Mouse (Mus musculus): Measurements from ENCODE around the gene N4bp2l2.

N4bp2l2 gene

DNA sequence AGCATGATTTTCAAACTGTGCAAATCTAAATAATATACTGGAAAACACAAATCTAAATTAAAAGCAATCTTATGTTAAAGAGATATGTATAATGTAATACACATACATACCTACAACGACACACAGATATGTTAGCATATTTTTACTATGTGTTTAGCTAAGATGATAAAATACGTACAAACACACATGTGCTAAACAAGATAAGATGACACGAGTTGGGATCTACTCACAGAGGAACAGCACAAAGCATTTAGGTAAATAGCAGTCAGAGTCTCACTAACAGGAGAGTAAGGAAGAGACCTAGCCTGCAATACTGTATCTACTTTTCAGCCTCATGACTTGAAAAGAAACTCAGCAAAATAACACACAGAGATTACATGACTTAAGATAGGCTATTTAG is 24.5 kb downstream of the N4bp2l2 start:
- DNase-seq = no peak

DNA sequence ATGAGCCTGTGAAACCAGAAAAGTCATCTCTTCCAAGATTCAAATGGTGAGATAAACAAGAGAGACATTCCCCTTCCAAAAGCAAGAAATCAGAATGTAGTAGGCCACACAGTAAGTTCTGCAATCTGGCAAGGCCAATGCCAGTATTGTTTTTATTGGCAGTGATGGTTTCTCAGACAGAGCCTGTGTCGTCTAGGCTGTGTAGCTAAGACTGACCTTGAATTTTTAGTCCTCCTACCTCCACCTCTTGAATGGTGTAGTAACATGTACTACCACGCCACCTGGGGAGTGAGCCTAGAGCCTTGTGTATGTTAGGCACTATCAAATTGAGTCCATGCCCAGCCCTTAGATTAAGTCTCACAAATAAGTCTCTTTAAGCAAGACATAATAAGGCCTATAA is 36.3 kb downstream of the N4bp2l2 start:
- DNase-seq = no peak

GRCm38 (mm10) chr5:150629272-150629671 is 36.7 kb downstream of the N4bp2l2 start:
- DNase-seq = no peak

- DNase-seq = no peak
Observed at GRCm38 (mm10) chr5:150625528-150625927, 40.5 kb downstream of the N4bp2l2 start.

GRCm38 (mm10) chr5:150622792-150623191 is 43.2 kb downstream of the N4bp2l2 start:
- DNase-seq = no peak

DNA sequence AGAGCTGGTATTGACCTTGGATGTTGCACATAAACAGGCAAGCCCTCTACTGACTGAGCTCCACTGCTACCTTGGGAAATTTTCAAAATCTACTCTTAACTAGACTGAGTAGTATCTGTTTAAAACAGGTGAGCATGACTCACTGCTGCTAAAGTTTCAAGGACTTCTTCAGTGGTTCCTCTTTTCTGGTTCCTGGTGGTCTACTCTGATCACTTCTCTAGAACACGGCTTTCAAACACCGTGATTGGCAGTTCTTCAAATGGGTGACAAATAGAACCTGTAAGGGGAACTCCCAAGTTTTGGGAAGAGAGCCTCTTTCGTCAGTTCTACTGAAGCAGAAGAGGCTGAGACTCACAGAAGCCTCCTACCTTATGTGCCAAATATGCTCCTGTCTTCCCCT is 44.4 kb downstream of the N4bp2l2 start:
- DNase-seq = no peak

DNA sequence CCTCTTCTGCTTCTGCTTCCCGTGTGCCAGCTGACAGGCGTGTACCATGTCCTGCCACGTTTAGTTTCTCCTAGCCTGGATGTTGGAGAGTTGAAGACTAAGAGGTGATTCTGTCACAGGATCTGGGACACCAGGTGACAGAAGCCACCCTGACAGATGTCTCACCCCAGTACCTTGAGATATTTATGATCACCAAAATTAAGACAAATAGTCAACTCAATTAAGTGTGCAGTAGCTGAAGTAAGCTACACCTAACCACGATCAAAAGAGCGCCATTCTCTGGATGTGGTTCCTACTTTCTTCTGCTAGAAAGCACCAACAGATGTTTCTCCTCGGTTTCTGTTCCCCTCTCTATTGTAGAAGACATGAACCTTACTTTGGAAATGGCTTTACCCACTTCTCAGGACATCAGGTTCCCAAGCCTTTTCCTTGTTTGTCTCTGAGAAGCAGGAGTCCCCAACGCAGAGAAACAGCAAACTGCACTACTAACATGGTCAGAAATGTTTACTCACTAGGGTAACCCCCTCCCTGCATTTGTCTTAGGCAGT is 45.3 kb downstream of the N4bp2l2 start:
- no peak for DNase-seq

- DNase-seq = no peak
Observed at GRCm38 (mm10) chr5:150618599-150619355, 47.2 kb downstream of the N4bp2l2 start.

DNA sequence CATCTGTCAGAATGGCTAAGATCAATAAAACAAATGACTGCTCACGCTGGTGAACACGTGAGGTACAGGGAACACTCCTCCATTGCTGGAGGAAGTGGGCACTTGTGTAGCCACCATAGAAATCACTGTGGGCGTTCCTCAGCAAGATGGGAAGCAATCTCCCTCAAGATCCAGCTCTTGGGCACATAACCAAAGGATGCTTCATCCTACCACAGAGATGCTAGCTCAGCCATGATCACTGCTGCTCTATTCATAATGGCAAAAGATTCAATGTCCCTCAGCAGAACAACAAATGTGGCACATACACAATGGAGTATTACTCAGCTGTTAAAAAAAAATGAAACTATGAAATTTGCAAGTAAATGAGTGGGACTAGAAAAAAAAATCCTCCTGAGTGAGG is 49.3 kb downstream of the N4bp2l2 start:
- DNase-seq = no peak

- DNase-seq = no peak
Observed at GRCm38 (mm10) chr5:150616216-150616615, 49.8 kb downstream of the N4bp2l2 start.

GRCm38 (mm10) chr5:150614054-150614453 is 51.9 kb downstream of the N4bp2l2 start:
- DNase-seq = no peak

- DNase-seq = no peak
Observed at GRCm38 (mm10) chr5:150611697-150612096, 54.3 kb downstream of the N4bp2l2 start.

- DNase-seq = no peak
Observed at GRCm38 (mm10) chr5:150611136-150611535, 54.8 kb downstream of the N4bp2l2 start.

DNA sequence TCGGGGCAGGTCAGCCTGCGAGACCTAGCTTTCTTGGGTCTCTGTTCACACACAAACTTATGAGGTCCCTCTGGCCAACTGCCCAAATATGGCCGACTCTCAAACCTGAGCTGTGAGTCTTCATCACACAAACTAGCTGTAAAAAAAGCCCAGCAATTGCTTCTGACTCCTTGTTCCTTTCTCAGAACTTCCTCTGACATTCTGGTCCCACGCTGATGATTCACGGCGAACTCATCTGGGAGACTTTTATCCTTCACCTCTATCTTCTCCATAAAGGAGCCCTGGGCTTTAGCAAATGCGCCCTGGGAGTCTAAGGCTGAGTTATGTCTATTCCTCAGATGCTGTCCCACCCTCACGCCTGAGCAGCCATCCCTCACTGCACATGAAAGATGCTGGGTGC is 58.4 kb downstream of the N4bp2l2 start:
- no peak for DNase-seq

DNA sequence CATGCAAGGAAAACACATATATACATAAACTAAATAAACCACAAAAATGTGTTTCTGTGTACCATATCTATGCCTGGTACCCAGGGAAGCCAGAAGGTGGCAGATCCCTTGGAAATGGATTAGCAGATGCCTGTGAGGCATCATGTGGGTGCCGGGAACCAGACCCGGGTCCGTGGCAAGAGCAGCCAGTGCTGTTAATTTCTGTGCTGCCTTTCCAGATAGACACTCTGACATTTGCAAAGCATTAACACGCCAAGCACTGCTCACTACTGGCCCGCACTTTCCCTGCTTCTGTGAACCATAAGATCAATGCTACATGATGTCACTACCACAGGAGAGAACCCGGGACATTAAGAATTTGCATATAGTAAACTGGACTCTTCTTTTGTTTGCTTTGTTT is 59.9 kb downstream of the N4bp2l2 start:
- DNase-seq = no peak

DNA sequence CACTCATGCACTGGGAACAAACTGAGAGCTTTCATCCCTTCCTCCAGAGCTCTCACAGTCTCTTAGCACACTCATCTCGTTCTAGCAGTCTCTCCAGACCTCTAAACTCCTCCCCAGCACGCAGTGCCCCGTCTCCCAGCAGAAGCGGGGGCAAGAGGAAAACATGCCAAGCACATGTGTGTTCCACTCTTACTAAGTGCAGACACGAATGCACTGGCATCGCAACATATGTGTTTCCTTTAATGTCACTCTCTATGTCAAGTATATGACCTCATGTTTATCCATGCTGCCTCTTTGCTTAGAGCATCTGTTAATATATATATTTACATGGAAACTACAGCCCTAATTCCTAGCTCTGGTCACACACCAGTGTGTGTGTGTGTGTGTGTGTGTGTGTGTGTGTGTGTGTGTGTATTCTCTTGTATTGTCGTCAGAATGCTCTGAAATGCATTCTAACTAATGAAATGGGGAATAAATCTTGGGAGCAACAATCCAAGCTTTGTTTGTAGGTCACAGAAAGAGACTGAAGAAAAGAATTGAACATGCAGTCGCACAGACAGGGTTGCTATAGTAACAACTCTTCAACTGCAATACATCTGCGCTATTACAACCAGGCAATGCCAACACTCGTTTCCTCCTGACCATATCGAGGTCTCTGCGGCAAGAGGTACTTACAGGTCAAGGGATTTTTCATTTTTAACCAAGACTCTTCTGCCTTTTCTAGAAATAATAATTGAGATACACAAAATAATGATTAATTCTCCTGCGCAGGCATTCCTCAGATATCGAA is 64.3 kb downstream of the N4bp2l2 start:
- DNase-seq = no peak

GRCm38 (mm10) chr5:150600554-150601440 is 65.2 kb downstream of the N4bp2l2 start:
- no peak for DNase-seq

DNA sequence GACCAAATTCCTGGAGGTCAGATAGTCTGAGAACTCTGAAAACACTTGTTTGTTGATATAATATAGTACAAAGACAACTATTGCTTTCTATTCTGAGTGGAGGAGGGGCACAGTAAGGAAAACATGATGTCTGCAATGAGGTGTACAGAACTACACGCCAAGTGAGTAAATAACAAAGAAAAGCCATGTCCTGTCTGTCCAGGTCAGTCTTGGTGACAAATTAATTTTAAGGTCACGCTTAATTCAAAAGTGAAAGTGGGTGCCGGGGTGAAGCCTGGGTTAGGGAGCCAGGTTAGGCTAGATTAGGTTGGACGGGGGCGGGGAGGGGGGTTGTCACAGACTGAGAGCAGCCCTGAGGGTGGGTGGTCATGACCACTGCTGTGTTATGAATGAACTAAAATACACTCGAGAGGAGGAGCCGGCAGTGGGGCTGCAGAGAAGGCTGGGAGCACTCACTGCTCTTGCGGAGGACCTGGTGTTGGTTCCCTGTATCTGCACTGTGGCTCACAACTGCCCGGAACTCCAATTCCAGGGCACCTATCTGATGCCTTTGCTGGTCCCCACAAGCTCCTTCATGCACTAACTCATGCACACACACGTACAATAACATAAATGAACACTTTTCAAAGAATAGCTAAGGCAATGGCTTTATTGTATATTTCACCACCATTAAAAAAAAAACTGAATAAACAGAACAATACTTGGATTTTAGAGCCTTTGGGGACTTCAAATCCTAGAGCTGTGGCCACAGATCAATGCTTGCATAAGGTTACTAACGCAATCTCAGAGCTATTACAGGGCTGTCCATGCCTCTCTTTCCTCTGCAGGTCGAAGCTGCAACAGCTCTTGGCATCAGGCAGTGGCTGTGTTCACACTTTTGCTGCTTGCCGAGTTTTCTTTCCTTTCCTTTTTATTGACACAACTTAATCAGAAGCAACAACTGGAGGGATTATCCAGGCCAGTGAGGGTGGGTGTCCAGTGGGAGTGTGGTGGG is 66.4 kb downstream of the N4bp2l2 start:
- no peak for DNase-seq

DNA sequence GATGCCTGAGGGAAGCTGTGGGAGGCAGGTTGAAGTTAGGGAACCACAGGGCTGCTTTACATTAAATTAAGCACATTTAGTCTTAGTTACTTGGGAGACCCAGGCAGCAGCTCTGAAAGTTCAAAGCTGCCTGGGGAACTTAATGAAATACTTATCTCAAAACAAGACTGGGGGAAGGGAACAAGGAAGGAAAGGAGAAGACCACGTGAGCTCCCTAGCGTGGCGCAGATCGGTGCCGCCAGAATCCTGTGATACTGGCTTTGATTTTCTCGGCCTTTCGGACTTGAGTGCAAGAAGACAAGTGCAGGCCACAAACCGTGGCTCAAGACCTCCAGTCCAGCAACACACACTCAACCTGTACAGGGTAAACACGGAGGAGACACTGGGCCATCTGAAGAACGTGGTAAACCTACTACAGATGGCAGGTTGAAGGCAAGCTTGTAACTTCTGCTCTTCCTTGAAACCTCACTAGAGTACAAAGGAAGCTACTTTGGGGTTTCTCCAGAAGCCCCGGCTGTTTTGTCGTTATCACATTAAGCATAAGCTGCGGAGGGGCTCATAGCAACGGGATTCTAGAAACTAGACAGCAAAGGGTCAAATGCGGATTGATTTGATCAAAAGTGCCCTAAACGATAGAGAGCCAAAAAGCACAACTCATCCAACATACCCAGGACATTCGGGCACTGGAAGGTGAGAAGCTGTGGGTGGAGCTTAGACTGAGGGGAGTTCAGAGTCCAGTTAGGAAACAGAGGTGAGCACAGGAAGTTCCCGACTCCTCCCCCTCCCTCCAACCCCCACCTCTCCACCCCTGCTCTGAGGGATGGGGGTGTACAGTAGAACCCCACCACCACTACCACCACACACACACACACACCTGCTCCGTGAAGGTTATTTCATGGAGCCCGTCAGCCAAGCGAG is 67.5 kb downstream of the N4bp2l2 start:
- DNase-seq = no peak

DNA sequence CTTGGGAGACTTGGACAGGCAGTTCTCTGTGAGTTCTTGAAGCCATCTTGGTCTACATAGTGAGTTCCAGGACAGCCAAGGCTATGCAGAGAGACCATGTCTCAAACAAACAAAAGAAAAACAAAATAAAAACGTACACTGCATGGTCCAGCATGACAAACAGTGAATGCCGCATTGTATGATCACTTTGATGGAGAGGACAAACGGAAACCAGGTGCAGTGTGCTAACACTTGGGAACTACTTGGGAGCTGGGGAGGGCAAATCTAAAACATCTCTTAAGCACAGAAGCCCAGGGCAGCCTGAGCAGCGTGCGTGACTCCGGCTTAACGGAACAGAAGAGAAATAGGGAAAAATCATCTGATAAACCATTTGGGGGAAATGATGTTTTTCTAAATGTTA is 68.9 kb downstream of the N4bp2l2 start, which contains the start of gene N4bp2l1:
N4bp2l1 (minus strand) TSS at position 101 of the 400 bp plus-strand sequence.
- DNase-seq = no peak

All from cerebellum, adult 18-20 months (tissue).